Mouse (Mus musculus) urinary bladder, postnatal 4 days (tissue): ENCODE results near the gene Afg3l1.
"Not testable (repeated sequence)": the region's sequence is repeated elsewhere in the genome, so short reads cannot be mapped to it uniquely, and the experiment has no call there.

Experiments
- DNase-seq, 2 experiments: peaks; one replicate each; pipeline ENCODE4 v3.0.0; 2021 to 2022; ENCODE audit warnings: low spot score in 2 of 2

Afg3l1 gene

DNA sequence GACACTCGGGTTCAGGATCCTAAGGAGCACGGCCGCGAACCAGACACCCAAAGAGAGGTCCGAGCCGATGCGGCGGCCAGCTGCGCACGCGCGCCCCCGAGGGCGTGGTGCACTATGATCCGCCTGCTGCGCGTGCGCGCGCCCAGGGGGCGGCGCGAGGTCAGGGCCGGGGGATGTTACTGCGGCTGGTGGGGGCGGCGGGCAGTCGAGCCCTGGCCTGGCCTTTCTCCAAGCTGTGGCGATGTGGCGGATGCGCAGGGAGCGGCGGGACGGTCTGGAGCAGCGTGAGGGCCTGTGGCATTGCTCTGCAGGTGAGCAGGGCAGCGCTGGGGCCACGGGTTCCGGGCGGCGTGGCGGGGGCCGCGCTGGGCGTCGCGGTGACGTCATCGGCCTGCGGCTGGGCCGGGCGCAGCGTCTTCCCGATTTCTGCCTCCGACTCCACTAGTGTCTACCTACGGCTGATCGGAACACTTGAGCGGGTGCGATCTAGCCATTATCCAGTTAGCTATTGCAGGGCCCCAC is at the start of gene Afg3l1:
Afg3l1 (plus strand) TSS at position 167 of the 522 bp plus-strand sequence.
- peak; percentile 90 to 91 for DNase-seq

- no peak for DNase-seq
Measured at GRCm38 (mm10) chr8:123428343-123428893, 49.3 kb upstream of the Afg3l1 start.

- no peak for DNase-seq
Measured at GRCm38 (mm10) chr8:123428939-123429721, 48.6 kb upstream of the Afg3l1 start.

- not testable (repeated sequence) for DNase-seq
Measured at GRCm38 (mm10) chr8:123429722-123430013, 48.0 kb upstream of the Afg3l1 start.

DNA sequence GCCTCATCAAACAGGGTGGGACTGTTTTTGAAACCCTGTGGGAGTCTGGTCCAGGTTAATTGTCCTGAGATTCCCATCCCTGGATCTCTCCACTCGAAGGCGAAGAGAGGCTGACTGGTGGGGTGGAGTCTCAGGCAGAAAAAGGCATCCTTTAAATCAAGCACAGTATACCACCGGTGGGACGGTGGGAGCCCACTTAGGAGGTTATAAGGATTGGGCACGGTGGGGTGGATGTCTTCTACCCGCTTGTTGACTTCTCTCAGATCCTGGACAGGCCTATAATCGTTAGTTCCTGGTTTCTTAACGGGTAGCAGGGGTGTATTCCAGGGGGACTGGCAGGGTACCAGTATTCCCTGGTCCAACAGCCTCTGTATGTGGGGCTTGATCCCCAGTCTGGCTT is 46.8 kb upstream of the Afg3l1 start:
- not testable (repeated sequence) for DNase-seq

- no peak for DNase-seq
Measured at GRCm38 (mm10) chr8:123431616-123432365, 45.9 kb upstream of the Afg3l1 start.

- no peak for DNase-seq
Measured at GRCm38 (mm10) chr8:123432381-123432780, 45.3 kb upstream of the Afg3l1 start.

DNA sequence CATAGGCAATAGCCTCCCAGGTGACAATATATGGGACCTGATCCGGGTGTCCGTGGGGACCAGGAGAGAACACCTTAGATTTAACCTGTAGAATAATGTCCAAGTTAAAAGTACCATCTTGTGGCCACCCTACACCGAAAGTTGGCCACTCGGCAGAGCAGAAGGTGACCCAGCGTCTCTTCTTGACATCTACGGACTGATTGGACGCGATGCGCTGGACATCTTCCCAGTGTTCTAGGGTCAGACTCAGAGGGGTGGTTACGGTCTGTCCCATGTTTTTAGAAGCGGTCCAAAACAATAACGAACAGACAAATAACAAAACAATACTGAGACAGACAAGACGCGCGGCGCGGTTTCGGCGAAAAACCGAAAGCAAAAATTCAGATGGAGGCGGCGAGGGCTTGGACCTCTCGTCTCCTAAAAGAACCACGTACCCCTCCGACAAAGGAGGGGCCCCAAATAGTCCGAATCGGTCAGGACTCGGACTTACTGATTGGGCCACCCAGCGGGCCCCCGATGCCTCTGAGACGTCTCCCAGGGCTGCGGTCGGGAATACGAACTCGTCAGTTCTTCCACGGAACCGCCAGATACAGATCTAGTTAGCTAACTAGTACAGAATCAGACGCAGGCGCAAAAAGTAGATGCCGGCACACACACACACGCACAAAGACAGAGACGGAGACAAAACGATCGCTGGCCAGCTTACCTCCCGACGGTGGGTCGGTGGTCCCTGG is 44.3 kb upstream of the Afg3l1 start:
- not testable (repeated sequence) for DNase-seq

DNA sequence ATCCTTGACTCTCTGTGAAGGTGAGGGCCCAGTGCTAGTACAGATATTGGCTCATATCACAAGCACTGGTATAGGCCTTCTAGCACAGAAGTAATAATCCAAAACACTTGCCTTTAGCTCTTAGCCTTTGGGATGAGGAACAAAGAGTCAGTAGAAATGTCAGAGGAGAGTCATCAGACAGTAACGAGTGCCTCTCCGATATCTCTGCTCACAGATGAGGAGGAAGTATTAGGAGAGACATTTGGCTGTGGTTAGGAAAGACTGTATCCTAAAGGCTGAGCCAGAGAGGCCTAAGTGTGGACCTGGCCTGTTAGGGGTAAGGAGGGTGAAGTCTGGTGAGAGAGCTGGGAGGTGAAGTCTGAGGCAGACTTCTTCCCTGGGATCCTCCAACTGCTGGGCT is 35.9 kb upstream of the Afg3l1 start:
- DNase-seq = no peak

DNA sequence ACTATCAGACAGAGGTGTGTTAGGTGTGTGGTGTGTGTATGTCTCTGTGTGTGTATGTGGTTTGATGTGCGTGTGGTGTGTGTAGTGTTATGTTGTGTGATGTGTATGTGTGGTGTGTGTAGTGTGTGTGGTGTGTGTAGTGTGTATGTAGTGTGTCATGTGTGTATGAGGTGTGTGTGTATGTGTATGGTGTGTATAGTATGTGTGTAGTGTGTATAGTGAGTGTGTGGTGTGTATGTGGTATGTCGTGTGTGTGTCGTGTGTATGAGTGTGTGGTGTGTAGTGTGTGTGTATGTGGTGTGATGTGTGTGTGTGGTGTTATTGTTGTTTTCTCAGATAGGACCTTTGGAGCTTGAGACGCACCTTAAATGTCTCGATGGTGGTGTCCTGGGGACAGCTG is 35.4 kb upstream of the Afg3l1 start:
- no peak for DNase-seq

DNA sequence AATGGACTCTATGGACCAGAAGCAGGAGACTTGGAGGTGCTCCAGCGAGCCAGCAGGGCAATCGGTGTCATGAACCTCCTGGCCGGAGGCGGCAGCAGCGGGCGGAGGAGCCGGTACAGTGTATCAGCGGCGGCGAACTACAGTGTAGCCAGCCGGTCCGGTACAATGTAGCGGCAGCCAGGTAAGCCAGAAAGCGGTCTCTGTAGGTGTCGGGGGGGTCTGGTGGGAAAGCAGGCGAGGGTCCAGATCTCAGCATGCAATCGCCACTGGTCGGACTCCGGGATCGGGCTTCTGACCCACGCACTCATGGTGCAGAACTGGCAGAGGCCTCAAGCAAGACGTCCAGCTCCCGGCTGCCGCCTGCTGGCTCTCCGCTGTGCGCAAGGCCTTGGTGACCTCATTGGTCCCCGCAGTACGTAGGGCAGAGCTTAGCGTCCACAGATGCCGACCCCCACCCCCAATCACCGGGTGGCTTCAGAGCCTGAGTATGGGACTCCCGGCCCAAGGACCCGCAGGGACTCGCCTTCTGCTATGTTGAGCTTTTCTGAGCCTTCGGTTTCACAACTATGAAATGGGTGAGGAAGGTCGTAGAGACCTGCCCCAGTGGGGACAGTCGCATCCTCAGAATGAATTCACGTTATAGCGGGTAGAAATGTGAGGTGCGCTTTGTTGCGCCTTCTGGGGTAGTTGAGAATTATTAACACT is 34.7 kb upstream of the Afg3l1 start:
- peak; percentile 88 to 95 for DNase-seq

GRCm38 (mm10) chr8:123443576-123443921 is 34.2 kb upstream of the Afg3l1 start:
- DNase-seq = no peak

DNA sequence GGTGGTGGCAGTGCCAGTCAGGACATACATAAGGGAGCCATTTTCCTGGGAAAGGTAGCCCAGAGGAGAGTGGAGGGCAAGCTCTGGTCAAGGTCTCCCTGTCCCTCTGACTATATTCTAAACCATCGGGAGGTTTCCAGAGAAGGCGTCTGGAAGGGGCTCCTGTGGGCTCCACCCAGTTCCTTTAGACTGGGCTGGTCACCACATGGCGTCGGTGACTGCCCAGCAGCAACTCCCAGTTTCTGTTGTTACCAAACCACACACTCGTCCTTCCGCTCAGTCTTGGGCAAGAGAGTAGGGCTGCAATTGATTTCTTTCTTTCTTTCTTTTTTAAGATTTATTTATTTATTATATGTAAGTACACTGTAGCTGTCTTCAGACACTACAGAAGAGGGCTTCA is 33.6 kb upstream of the Afg3l1 start:
- no peak for DNase-seq

DNA sequence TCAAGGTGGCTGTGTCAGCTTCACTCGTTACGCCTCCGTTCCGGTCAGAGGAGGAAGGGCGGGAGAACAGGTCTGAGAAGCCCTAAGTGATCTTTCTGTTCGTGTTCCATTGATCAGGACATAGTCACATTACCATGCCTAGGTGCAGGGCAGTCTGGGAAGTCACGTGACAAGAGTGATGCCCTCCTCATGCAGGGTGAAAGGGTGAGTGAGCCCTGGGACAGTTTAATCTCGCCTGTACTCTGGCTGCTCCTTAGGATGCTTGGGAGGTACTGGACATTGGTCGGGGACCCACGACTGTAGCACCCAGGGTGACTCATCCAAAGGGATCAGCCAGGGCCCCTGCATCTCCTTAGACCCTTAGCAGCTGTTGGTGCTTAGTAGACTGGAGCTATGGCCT is 31.7 kb upstream of the Afg3l1 start:
- no peak for DNase-seq

DNA sequence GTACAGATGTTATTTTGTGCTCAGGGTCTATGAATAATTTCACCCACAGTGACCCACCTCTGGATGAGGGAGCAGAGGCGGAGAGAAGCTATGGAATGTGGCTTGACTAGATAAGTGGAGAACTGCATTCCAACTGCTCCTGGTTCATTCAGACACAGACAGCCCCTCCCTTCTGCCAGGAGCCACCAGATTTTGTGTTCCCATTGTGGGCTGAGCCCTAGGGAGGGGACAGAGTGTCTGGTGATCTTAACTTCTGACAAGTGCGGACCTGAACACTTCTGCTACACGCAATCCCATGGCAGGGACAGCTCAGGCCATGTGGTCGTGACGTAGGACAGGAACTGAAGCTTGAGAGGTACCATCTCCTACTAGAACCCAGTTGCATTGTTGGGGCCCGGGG is 30.9 kb upstream of the Afg3l1 start:
- DNase-seq = no peak

DNA sequence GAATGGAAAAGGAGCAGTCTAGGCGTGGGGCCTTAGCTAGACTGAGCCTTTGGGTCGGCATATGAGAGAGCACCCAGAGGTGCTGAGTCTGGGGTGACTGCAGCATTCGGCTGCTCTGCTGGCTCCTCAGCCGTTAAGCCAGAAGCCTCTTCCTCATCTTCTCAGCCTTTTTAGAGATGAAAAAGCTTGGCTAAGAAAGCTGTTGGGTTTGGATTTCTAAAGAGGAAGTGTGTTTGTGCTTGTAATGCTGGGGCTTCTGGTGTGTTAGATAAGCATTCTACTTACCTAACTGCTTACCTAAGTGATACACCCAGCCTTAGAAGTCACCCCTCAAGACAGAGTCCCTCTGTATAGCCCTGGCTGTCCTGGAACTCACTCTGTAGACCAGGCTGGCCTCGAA is 26.9 kb upstream of the Afg3l1 start:
- no peak for DNase-seq

DNA sequence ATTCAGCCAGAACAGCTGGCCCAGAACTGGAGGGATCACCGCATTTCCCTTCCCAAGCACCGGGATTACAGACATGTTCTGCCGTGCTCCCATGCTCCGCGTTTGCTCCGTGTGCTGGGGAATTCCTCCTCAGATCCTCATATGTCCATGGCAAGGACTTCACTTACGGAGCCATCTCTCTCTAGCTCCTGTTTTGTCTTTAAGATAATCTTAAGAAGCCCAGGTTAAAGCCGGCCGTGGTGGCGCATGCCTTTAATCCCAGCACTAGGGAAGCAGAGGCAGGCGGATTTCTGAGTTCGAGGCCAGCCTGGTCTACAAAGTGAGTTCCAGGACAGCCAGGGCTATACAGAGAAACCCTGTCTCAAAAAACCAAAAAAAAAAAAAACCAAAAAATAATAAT is 26.0 kb upstream of the Afg3l1 start:
- DNase-seq = not testable (repeated sequence)

DNA sequence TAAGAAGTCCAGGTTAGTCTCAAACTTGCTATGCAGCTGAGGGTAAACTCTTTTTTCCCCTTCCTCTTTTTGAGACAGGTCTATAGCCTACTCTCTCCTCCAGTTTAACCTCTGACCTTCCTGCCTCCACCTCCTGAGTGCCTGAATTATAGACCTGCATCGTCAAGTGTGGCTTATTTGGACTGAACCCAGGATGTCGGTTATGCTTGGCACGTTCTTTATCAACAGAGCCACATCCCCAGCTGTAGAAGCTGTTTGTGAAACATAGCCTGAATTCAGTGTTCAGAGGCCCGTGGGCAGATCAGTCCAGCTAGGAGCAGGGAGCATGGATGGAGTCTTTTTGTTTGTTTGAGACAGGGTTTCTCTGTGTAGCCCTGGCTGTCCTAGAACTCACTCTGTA is 25.6 kb upstream of the Afg3l1 start:
- no peak for DNase-seq

- no peak for DNase-seq
Measured at GRCm38 (mm10) chr8:123453291-123453690, 24.4 kb upstream of the Afg3l1 start.

- DNase-seq = no peak
Measured at GRCm38 (mm10) chr8:123453951-123454350, 23.8 kb upstream of the Afg3l1 start.

DNA sequence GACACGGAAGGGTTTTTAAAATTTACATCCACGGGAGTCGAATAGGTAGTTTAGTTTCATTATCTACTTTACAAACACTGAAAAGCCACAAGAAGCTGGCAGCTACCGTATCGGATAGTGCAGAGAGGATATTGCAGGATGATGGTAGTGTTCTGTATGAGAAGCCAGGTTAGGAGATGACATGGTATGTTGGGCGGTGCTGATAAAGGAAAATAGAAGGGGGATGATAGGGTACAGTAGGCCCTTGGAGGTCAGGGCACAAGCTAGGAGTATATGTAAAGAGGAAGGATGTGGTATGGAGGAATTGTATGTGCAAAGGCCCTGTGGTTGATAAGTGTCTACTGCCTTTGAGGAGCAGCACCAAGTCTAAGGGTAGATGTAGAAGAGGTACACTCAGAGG is 23.1 kb upstream of the Afg3l1 start:
- DNase-seq = no peak

GRCm38 (mm10) chr8:123463651-123464050 is 14.1 kb upstream of the Afg3l1 start:
- DNase-seq = no peak
